Mouse (Mus musculus) limb, embryonic 11.5 days (tissue): ENCODE measurements around the gene Crcp. TPM values are rescaled to one million over a fixed set of nuclear protein-coding genes. Genes with fewer than 3 reads are reported as not detected.

ENCODE experiments used
- ATAC-seq: fragments of 200-750 bp; cut with Nextera tagmentation; 2 replicates; pipeline ENCODE4 v1.8.0; 2017; ENCODE audit warnings: low read depth; ENCODE audit not compliant: insufficient number of reproducible peaks, low FRiP score, low TSS enrichment
- DNase-seq: peaks from one replicate; pipeline ENCODE4 v3.0.0-alpha.2; 2015; ENCODE audit warnings: low spot score
- H3K27ac ChIP-seq: fragments of 300-500 bp; sonication (generic); replicated peaks from 2 replicates; pipeline ENCODE4 v1.5.1; 2014; ENCODE audit warnings: low read depth, mild to moderate bottlenecking, low read length
- H3K27me3 ChIP-seq: fragments of 300-500 bp; sonication (generic); 2 replicates; pipeline ENCODE4 v1.6.1; 2014; ENCODE audit warnings: mild to moderate bottlenecking, low read length, mixed read lengths; ENCODE audit not compliant: control insufficient read depth, insufficient read depth
- H3K36me3 ChIP-seq: fragments of 300-500 bp; sonication (generic); 2 replicates; pipeline ENCODE4 v1.6.1; 2014; ENCODE audit warnings: mild to moderate bottlenecking, low read length, moderate library complexity, mixed read lengths; ENCODE audit not compliant: control insufficient read depth, insufficient read depth
- H3K4me1 ChIP-seq: fragments of 300-500 bp; sonication (generic); 2 replicates; pipeline ENCODE4 v1.6.1; 2014; ENCODE audit warnings: low read length, mixed read lengths; ENCODE audit not compliant: control insufficient read depth, insufficient read depth
- H3K4me2 ChIP-seq: fragments of 300-500 bp; sonication (generic); 2 replicates; pipeline ENCODE4 v1.6.1; 2014; ENCODE audit warnings: low read depth, mild to moderate bottlenecking, moderate library complexity; ENCODE audit not compliant: severe bottlenecking
- H3K4me3 ChIP-seq: fragments of 300-500 bp; sonication (generic); 2 replicates; pipeline ENCODE4 v1.5.1; 2014; ENCODE audit warnings: low read depth, low read length
- H3K9ac ChIP-seq: fragments of 300-500 bp; sonication (generic); 2 replicates; pipeline ENCODE4 v1.6.1; 2014; ENCODE audit warnings: mild to moderate bottlenecking, low read length
- H3K9me3 ChIP-seq: fragments of 300-500 bp; sonication (generic); 2 replicates; pipeline ENCODE4 v1.6.1; 2016; ENCODE audit warnings: low read length; ENCODE audit not compliant: control insufficient read depth
- WGBS: fragments of 180-500 bp; shearing (Covaris S2); extraction: QIAGEN DNeasy Blood & Tissue Kit; methylation state at CpG from one replicate; pipeline ENCODE4 v1.1.7; 2014; 5-methylcytosine and 5-hydroxymethylcytosine counted together
- polyA plus RNA-seq: library from polyadenylated mRNA; unstranded; fragments of >200 nt; fragmentation: Nextera tagmentation; extraction: Ambion mirVana; gene quantifications from 2 replicates; pipeline ENCODE4 v1.2.1, GENCODE M21; 2014

The Crcp gene
- polyA plus RNA-seq, 1 experiment from 2014 or later, result 29.6 TPM

GRCm38 (mm10) chr5:130046100-130046499 is 17.0 kb downstream of the Crcp start:
- no peaks in the 10 kb centered on the region for H3K4me1 ChIP-seq
- H3K27me3 ChIP-seq, result no peaks in the 10 kb centered on the region
- H3K4me3 ChIP-seq, result no peak overlapping the region
- peaks cover 19% of the 10 kb centered on the region for H3K36me3 ChIP-seq
- 91% methylated on average over 7 of the region's 7 CpGs for WGBS
- no peaks in the 10 kb centered on the region for H3K9me3 ChIP-seq
- ATAC-seq (no peak), DNase-seq (no peak)
- H3K27ac ChIP-seq, result no peak overlapping the region
- H3K9ac ChIP-seq, result no peak overlapping the region
- H3K4me2 ChIP-seq, result no peak overlapping the region

- ATAC-seq (no peak), DNase-seq (no peak)
- WGBS, result 82% methylated on average over 10 of the region's 10 CpGs
These were observed 17.5 kb downstream of the Crcp start for GRCm38 (mm10) chr5:130046589-130046988.

GRCm38 (mm10) chr5:130047013-130047412 is 17.9 kb downstream of the Crcp start:
- H3K36me3 ChIP-seq, result peaks cover 19% of the 10 kb centered on the region
- H3K4me1 ChIP-seq, result no peaks in the 10 kb centered on the region
- H3K4me3 ChIP-seq, result no peak overlapping the region
- H3K27ac ChIP-seq, result no peak overlapping the region
- DNase-seq, result no peak
- no peaks in the 10 kb centered on the region for H3K27me3 ChIP-seq
- 80% methylated on average over 6 of the region's 6 CpGs for WGBS
- no peak for ATAC-seq
- no peaks in the 10 kb centered on the region for H3K9me3 ChIP-seq
- H3K9ac ChIP-seq, result no peak overlapping the region
- no peak overlapping the region for H3K4me2 ChIP-seq

More at GRCm38 (mm10) chr5:130046589-130046988, 17.5 kb downstream of the Crcp start:
- no peak overlapping the region for H3K4me3 ChIP-seq
- H3K9ac ChIP-seq, result no peak overlapping the region
- no peaks in the 10 kb centered on the region for H3K27me3 ChIP-seq
- H3K4me2 ChIP-seq, result no peak overlapping the region
- H3K4me1 ChIP-seq, result no peaks in the 10 kb centered on the region
- peaks cover 19% of the 10 kb centered on the region for H3K36me3 ChIP-seq
- H3K9me3 ChIP-seq, result no peaks in the 10 kb centered on the region
- no peak overlapping the region for H3K27ac ChIP-seq

- H3K4me3 ChIP-seq, result no peak overlapping the region
- no peak overlapping the region for H3K27ac ChIP-seq
- H3K9me3 ChIP-seq, result no peaks in the 10 kb centered on the region
- no peak for DNase-seq
- H3K36me3 ChIP-seq, result peaks cover 12% of the 10 kb centered on the region
- H3K4me2 ChIP-seq, result no peak overlapping the region
- no peaks in the 10 kb centered on the region for H3K27me3 ChIP-seq
- WGBS, result 92% methylated on average over 15 of the region's 15 CpGs
- H3K4me1 ChIP-seq, result no peaks in the 10 kb centered on the region
- no peak for ATAC-seq
- no peak overlapping the region for H3K9ac ChIP-seq
These were observed 19.9 kb downstream of the Crcp start for GRCm38 (mm10) chr5:130048786-130049520.

GRCm38 (mm10) chr5:130050416-130050815 is 21.3 kb downstream of the Crcp start:
- Histone ChIP-seq H3K36me3 (peaks cover 12% of the 10 kb centered on the region), H3K27me3 (no peaks in the 10 kb centered on the region), H3K4me2 (no peak overlapping the region), H3K4me1 (no peaks in the 10 kb centered on the region), H3K9me3 (no peaks in the 10 kb centered on the region), H3K4me3 (no peak overlapping the region), H3K27ac (no peak overlapping the region), H3K9ac (no peak overlapping the region)
- DNase-seq, result no peak
- ATAC-seq, result no peak
- WGBS, result 73% methylated on average over 6 of the region's 6 CpGs

GRCm38 (mm10) chr5:130051073-130051860 is 22.2 kb downstream of the Crcp start:
- DNase-seq, result no peak
- no peaks in the 10 kb centered on the region for H3K4me1 ChIP-seq
- no peak overlapping the region for H3K27ac ChIP-seq
- H3K27me3 ChIP-seq, result no peaks in the 10 kb centered on the region
- 88% methylated on average over 15 of the region's 15 CpGs for WGBS
- no peak overlapping the region for H3K4me3 ChIP-seq
- H3K9me3 ChIP-seq, result no peaks in the 10 kb centered on the region
- no peak for ATAC-seq
- peaks cover 12% of the 10 kb centered on the region for H3K36me3 ChIP-seq
- H3K4me2 ChIP-seq, result no peak overlapping the region
- no peak overlapping the region for H3K9ac ChIP-seq

- Histone ChIP-seq H3K4me1 (no peaks in the 10 kb centered on the region), H3K27ac (no peak overlapping the region), H3K9me3 (no peaks in the 10 kb centered on the region), H3K36me3 (peaks cover 4% of the 10 kb centered on the region; the same call in 1 of the 2 replicates), H3K4me2 (no peak overlapping the region), H3K9ac (no peak overlapping the region), H3K27me3 (no peaks in the 10 kb centered on the region), H3K4me3 (no peak overlapping the region)
- ATAC-seq, result no peak
- DNase-seq, result no peak
- 84% methylated on average over 5 of the region's 5 CpGs for WGBS
These were observed 23.4 kb downstream of the Crcp start for GRCm38 (mm10) chr5:130052510-130052909.

- no peak overlapping the region for H3K4me3 ChIP-seq
- 92% methylated on average over 6 of the region's 6 CpGs for WGBS
- DNase-seq (no peak), ATAC-seq (no peak)
- peaks cover 6% of the 10 kb centered on the region; the same call in 1 of the 2 replicates for H3K36me3 ChIP-seq
- no peaks in the 10 kb centered on the region for H3K4me1 ChIP-seq
- no peaks in the 10 kb centered on the region for H3K9me3 ChIP-seq
- H3K27me3 ChIP-seq, result no peaks in the 10 kb centered on the region
- H3K27ac ChIP-seq, result no peak overlapping the region
- H3K9ac ChIP-seq, result no peak overlapping the region
- H3K4me2 ChIP-seq, result no peak overlapping the region
These were observed 23.9 kb downstream of the Crcp start for GRCm38 (mm10) chr5:130052955-130053354.
